Mouse (Mus musculus): ENCODE results near the gene Rfx8.

DNA sequence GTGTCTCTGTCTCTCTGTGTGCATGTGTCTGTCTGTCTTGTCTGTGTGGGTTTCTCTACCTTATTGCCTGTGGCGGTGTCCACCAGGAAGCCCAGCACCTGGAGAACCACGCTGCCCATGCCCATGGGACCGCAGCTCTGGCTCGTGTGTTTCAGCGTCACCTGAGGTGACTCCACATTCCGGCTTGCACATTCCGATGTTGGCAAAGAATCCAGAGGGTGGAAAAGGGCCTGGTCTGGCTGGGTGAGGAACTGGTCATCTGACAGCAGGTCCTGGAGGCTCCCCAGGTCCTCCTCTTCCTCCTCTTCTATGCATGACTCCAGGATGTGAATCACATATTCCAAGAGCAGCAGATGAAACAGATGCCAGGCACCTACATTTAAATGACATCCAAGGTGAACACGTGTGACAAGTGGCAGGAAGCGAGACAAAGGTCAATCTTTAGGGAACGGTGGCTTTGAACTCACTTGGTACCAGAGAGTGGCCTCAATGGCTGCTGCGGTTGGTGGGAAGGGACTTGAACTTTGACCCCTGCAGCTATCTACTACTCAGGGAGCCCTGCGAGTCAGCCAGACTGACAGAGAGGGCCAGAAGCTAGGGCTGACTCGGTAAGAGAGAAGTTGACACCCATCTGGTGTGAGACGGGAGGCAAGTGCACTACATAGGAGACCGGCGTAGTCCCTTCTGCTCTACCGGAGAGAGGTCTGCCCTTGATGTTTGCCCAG is 50.4 kb downstream of the Rfx8 start:
- TF ChIP-seq CTCF (IDR thresholded peaks at IDR 0.05; ENCODE audit: control insufficient read depth, insufficient read depth, insufficient read length) (no peak), USF1 (IDR thresholded peaks at IDR 0.05; ENCODE audit: low read depth) (no peak), MYOD1 (IDR thresholded peaks at IDR 0.05; ENCODE audit: control insufficient read depth, insufficient read length, low read depth) (no peak), CEBPB (IDR thresholded peaks at IDR 0.05; ENCODE audit: low read depth) (no peak), MAX (IDR thresholded peaks at IDR 0.05) (no peak)
